Mouse (Mus musculus) heart, adult 2 months (tissue): ENCODE data around the gene U2af1l4.

Experiments used
- CTCF ChIP-seq: fragments of 200-600 bp; IDR thresholded peaks from 2 replicates; pipeline ENCODE4 v1.8.1; 2022; ENCODE audit warnings: antibody characterized with exemption, mild to moderate bottlenecking, moderate library complexity
- EP300 ChIP-seq: fragments of 200-500 bp; IDR thresholded peaks from 2 replicates; pipeline ENCODE4 v1.6.1; 2011; ENCODE audit warnings: low read depth, low read length, control low read depth; ENCODE audit not compliant: insufficient read depth
- POLR2A ChIP-seq: fragments of 200-500 bp; IDR thresholded peaks from 2 replicates; pipeline ENCODE4 v1.6.1; 2011; ENCODE audit warnings: mild to moderate bottlenecking, low read depth, low read length, control low read depth; ENCODE audit not compliant: insufficient read depth

DNA sequence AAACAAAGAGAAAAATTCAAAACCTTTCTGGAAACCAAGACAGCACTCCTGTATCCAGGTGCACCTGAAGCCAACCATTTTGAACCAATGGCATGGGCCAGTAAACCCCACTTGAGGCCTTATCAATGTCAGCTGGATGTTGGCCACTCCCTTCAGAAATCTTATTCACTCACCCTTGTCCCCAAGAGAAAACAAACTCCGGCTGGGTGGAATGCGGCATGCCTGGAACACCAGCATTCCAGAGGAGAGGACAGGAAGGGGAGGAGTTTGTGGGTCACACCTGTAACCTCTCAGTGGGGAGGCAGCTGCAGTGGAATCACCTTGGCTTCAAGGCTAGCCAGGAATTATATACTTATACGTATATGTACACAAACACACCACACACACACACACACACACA lies 39.5 kb downstream of the U2af1l4 start:
- TF ChIP-seq EP300 (no peak), CTCF (no peak), POLR2A (no peak)
